Comparison of ENCODE assay signal across 9 mouse cellular contexts in genomic region chr12:85604301-85604998, GRCm38 (mm10). TPM values are rescaled to one million over a fixed set of nuclear protein-coding genes. Genes with fewer than 3 reads are reported as not detected.
DNase-seq lines count a peak whose midpoint lies in the region; TF ChIP-seq lines count a peak whose summit lies in the region.
"Had no signal": no experiment of that assay in that cellular context is flagged by ENCODE, and none has a peak within 500 bp of the region (broad histone marks: within the 10 kb centered on the region; RNA-seq: fewer than 3 reads in every experiment).

No protein-coding gene starts in this region.

- no peak for TF ChIP-seq CTCF in CH12.LX (conservative IDR thresholded peaks at IDR 0.05 in 1 of 2, IDR thresholded peaks at IDR 0.05 in 1 of 2; ENCODE audit: low read depth in 2 of 2, low read length in 2 of 2)

- H3K36me3 ChIP-seq in CH12.LX (replicated peaks in 1 of 2; ENCODE audit: control insufficient read depth in 1 of 2, insufficient read depth in 1 of 2, low read length in 1 of 2) = peaks cover 21 to 71% of the 10 kb centered on the region in 2 experiments

- no peak overlapping the region for H3K4me2 ChIP-seq in CH12.LX (ENCODE audit: insufficient read depth, low read depth, poor library complexity, severe bottlenecking)

- 0 out of 2 replicates have a peak, but pooled peaks have one; percentile 7 for TF ChIP-seq POLR2A in CH12.LX (IDR thresholded peaks at IDR 0.05; ENCODE audit: low read depth, low read length)

- peaks cover 45% of the 10 kb centered on the region for H3K79me2 ChIP-seq in CH12.LX (replicated peaks; ENCODE audit: control insufficient read depth, extremely low read depth, insufficient read depth, poor library complexity, severe bottlenecking)

- in situ Hi-C loops in CH12.LX (cut with MboI; ENCODE audit: low pct_ligation_motif_present, low pct_unique_long_range_greater_than_20kb, low sequenced_read_pairs) = loop anchor here (5.0 kb wide), 1 partner anchor 82 kb away; no protein-coding TSS in a partner anchor

- no peak for TF ChIP-seq EP300 in CH12.LX (IDR thresholded peaks at IDR 0.05; ENCODE audit: low read length)

- no peaks in the 10 kb centered on the region for H3K27me3 ChIP-seq in CH12.LX (replicated peaks)

- no peaks in the 10 kb centered on the region for H3K9me3 ChIP-seq in CH12.LX (replicated peaks; ENCODE audit: low read length)

- H3K4me1 ChIP-seq in CH12.LX (ENCODE audit: control insufficient read depth in 1 of 2, insufficient read depth in 2 of 2) = peaks cover 27 to 90% of the 10 kb centered on the region in 2 experiments

- TF ChIP-seq RAD21 in CH12.LX (IDR thresholded peaks at IDR 0.05; ENCODE audit: low read depth, low read length) = no peak

- peak; percentile 37 for DNase-seq in kidney, postnatal 14 days
- no peak for DNase-seq in kidney, adult 9 months
- DNase-seq in 3T3-L1 (ENCODE audit: low read depth, low spot score) (peak; percentile 71), CH12.LX (ENCODE audit: extremely low read depth) (no peak)
- peak; percentile 59 for DNase-seq in lung, postnatal 10 days
- DNase-seq in B cell, adult 2 months = no peak
- DNase-seq in ovary, postnatal 36 days (ENCODE audit: low spot score) = no peak
- DNase-seq: left cerebral cortex, postnatal 4 days; retina, postnatal 1 day had no signal

- H3K4me3 ChIP-seq in CH12.LX (replicated peaks in 1 of 3; ENCODE audit: low read depth in 2 of 3, low read length in 2 of 3, poor library complexity in 1 of 3) = peak overlapping the region in 1 of 3 experiments; percentile 4

- no peak overlapping the region for H3K27ac ChIP-seq in CH12.LX (ENCODE audit: insufficient read depth, low read depth)

- no peak overlapping the region for H3K9ac ChIP-seq in CH12.LX (ENCODE audit: insufficient read depth, low read depth)

- dilution Hi-C loops in CH12.LX (cut with MboI; ENCODE audit: extremely low pct_ligation_motif_present, extremely low pct_unique_long_range_greater_than_20kb, low sequenced_read_pairs) = no loop called here

TF ChIP-seq in CH12.LX, 34 proteins besides CTCF, POLR2A, EP300 and RAD21:
- no peak for TF ChIP-seq MYC (IDR thresholded peaks at IDR 0.05; ENCODE audit: low read depth, low read length)
- TF ChIP-seq KAT2A (IDR thresholded peaks at IDR 0.05; ENCODE audit: insufficient replicate concordance, low read length) = no peak
- 0 out of 2 replicates have a peak, but pooled peaks have one; percentile 41 for TF ChIP-seq SIN3A (IDR thresholded peaks at IDR 0.05; ENCODE audit: low read length)

RNA-seq across cellular contexts. Expression of gene Jdp2, which starts 5.6 kb away (rescaled TPM):
- 86.5 and 88.9 TPM in 2 replicates for total RNA-seq in CH12.LX (2012; rRNA removed)
- 64.7 and 67.3 TPM in 2 replicates for total RNA-seq in CH12.LX (2014; rRNA removed)
- 104 and 114 TPM in 2 replicates for polyA plus RNA-seq in CH12.LX (2012; ENCODE audit: insufficient read length, low read depth)

Comparison
In these comparisons a context has a peak if more than half of its experiments do, and no peak if none do; other contexts are left out.
1. DNase-seq: peak in kidney, postnatal 14 days (single experiment), 3T3-L1 (single experiment) and lung, postnatal 10 days (single experiment); none in kidney, adult 9 months (single experiment), CH12.LX (single experiment), B cell, adult 2 months (0 of 2) and ovary, postnatal 36 days (single experiment).